Mouse (Mus musculus): ENCODE data around the gene Rbm5.

Rbm5 gene

GRCm38 (mm10) chr9:107734567-107734971 is 36.2 kb downstream of the Rbm5 start:
- no peak for DNase-seq (ENCODE audit: low spot score in 2 of 2)

- no peak for DNase-seq (ENCODE audit: low spot score in 2 of 2)
Observed at GRCm38 (mm10) chr9:107729709-107730108, 41.1 kb downstream of the Rbm5 start.

- DNase-seq (ENCODE audit: low spot score in 2 of 2): no peak
Observed at GRCm38 (mm10) chr9:107728919-107729670, 41.7 kb downstream of the Rbm5 start.

GRCm38 (mm10) chr9:107727041-107727440 is 43.8 kb downstream of the Rbm5 start:
- DNase-seq (ENCODE audit: low spot score in 2 of 2): no peak

GRCm38 (mm10) chr9:107724796-107725195 is 46.0 kb downstream of the Rbm5 start:
- no peak for DNase-seq (ENCODE audit: low spot score in 2 of 2)

GRCm38 (mm10) chr9:107723794-107724531 is 46.8 kb downstream of the Rbm5 start:
- DNase-seq (ENCODE audit: low spot score in 2 of 2): peak; percentile 76 to 78

GRCm38 (mm10) chr9:107723292-107723691 is 47.5 kb downstream of the Rbm5 start:
- no peak for DNase-seq (ENCODE audit: low spot score in 2 of 2)

- no peak for DNase-seq (ENCODE audit: low spot score in 2 of 2)
Observed at GRCm38 (mm10) chr9:107718781-107719540, 51.8 kb downstream of the Rbm5 start.

GRCm38 (mm10) chr9:107716951-107717350 is 53.8 kb downstream of the Rbm5 start:
- DNase-seq (ENCODE audit: low spot score in 2 of 2): no peak

GRCm38 (mm10) chr9:107715632-107716031 is 55.2 kb downstream of the Rbm5 start:
- DNase-seq (ENCODE audit: low spot score in 2 of 2): no peak

GRCm38 (mm10) chr9:107714221-107714952 is 56.4 kb downstream of the Rbm5 start:
- DNase-seq (ENCODE audit: low spot score in 2 of 2): peak; percentile 60 to 61

- DNase-seq (ENCODE audit: low spot score in 2 of 2): peak; percentile 76 to 80
Observed at GRCm38 (mm10) chr9:107709697-107710483, 60.9 kb downstream of the Rbm5 start, which contains the start of gene Sema3f. Gene Sema3f (minus strand): TSS chr9:107710475.

- no peak for DNase-seq (ENCODE audit: low spot score in 2 of 2)
Observed at GRCm38 (mm10) chr9:107709096-107709696, 61.6 kb downstream of the Rbm5 start.

GRCm38 (mm10) chr9:107708439-107709095 is 62.2 kb downstream of the Rbm5 start:
- DNase-seq (ENCODE audit: low spot score in 2 of 2): no peak

- no peak for DNase-seq (ENCODE audit: low spot score in 2 of 2)
Observed at GRCm38 (mm10) chr9:107707701-107708438, 62.9 kb downstream of the Rbm5 start.

- no peak for DNase-seq (ENCODE audit: low spot score in 2 of 2)
Observed at GRCm38 (mm10) chr9:107706781-107707211, 64.0 kb downstream of the Rbm5 start.

- DNase-seq (ENCODE audit: low spot score in 2 of 2): peak in 1 of 2 experiments; percentile 40
Observed at GRCm38 (mm10) chr9:107703337-107704122, 67.3 kb downstream of the Rbm5 start.

- DNase-seq (ENCODE audit: low spot score in 2 of 2): no peak
Observed at GRCm38 (mm10) chr9:107702606-107703185, 68.1 kb downstream of the Rbm5 start.

Data from heart, adult 9 months (tissue).